Mouse (Mus musculus): ENCODE measurements around the gene Gzmf. TPM values are rescaled to one million over a fixed set of nuclear protein-coding genes. Genes with fewer than 3 reads are reported as not detected.

Gzmf gene
- polyA plus RNA-seq (2012; rRNA removed), result not detected in 2 replicates

GRCm38 (mm10) chr14:56211317-56211716 is at the start of gene Gzmf:
TSS of gene Gzmf (minus strand) at chr14:56211417.
- no peak for DNase-seq (ENCODE audit: low read depth)
- no peak for TF ChIP-seq POLR2A (IDR thresholded peaks at IDR 0.05; ENCODE audit: borderline replicate concordance, extremely low read depth, insufficient read depth, insufficient read length, poor library complexity, severe bottlenecking)
- no peak for TF ChIP-seq CTCF (IDR thresholded peaks at IDR 0.05; ENCODE audit: borderline replicate concordance, extremely low read depth, insufficient read depth, insufficient read length)

- no peak for DNase-seq (ENCODE audit: low read depth)
Observed at GRCm38 (mm10) chr14:56240409-56240808, 29.2 kb upstream of the Gzmf start.

GRCm38 (mm10) chr14:56234556-56234955 is 23.3 kb upstream of the Gzmf start, which contains the start of gene Gzmc:
TSS of gene Gzmc (minus strand) at chr14:56234656.
- TF ChIP-seq CTCF (IDR thresholded peaks at IDR 0.05; ENCODE audit: borderline replicate concordance, extremely low read depth, insufficient read depth, insufficient read length) (no peak), POLR2A (IDR thresholded peaks at IDR 0.05; ENCODE audit: borderline replicate concordance, extremely low read depth, insufficient read depth, insufficient read length, poor library complexity, severe bottlenecking) (no peak)
- DNase-seq (ENCODE audit: low read depth), result no peak

More at GRCm38 (mm10) chr14:56240409-56240808, 29.2 kb upstream of the Gzmf start:
- no peak for TF ChIP-seq POLR2A (IDR thresholded peaks at IDR 0.05; ENCODE audit: borderline replicate concordance, extremely low read depth, insufficient read depth, insufficient read length, poor library complexity, severe bottlenecking)
- TF ChIP-seq CTCF (IDR thresholded peaks at IDR 0.05; ENCODE audit: borderline replicate concordance, extremely low read depth, insufficient read depth, insufficient read length), result peak; percentile 7; the same call in 1 of the 2 replicates

GRCm38 (mm10) chr14:56205613-56206012 is 5.6 kb downstream of the Gzmf start:
- TF ChIP-seq POLR2A (IDR thresholded peaks at IDR 0.05; ENCODE audit: borderline replicate concordance, extremely low read depth, insufficient read depth, insufficient read length, poor library complexity, severe bottlenecking) (no peak), CTCF (IDR thresholded peaks at IDR 0.05; ENCODE audit: borderline replicate concordance, extremely low read depth, insufficient read depth, insufficient read length) (no peak)
- no peak for DNase-seq (ENCODE audit: low read depth)

- peak; percentile 56 for TF ChIP-seq CTCF (IDR thresholded peaks at IDR 0.05; ENCODE audit: borderline replicate concordance, extremely low read depth, insufficient read depth, insufficient read length)
- DNase-seq (ENCODE audit: low read depth), result peak; percentile 38
Observed at GRCm38 (mm10) chr14:56205021-56205420, 6.2 kb downstream of the Gzmf start.

- TF ChIP-seq CTCF (IDR thresholded peaks at IDR 0.05; ENCODE audit: borderline replicate concordance, extremely low read depth, insufficient read depth, insufficient read length) (peak; percentile 81; the same call in 1 of the 2 replicates), POLR2A (IDR thresholded peaks at IDR 0.05; ENCODE audit: borderline replicate concordance, extremely low read depth, insufficient read depth, insufficient read length, poor library complexity, severe bottlenecking) (no peak)
- peak; percentile 55 for DNase-seq (ENCODE audit: low read depth)
Observed at GRCm38 (mm10) chr14:56203975-56204374, 7.2 kb downstream of the Gzmf start.

- TF ChIP-seq CTCF (IDR thresholded peaks at IDR 0.05; ENCODE audit: borderline replicate concordance, extremely low read depth, insufficient read depth, insufficient read length) (no peak), POLR2A (IDR thresholded peaks at IDR 0.05; ENCODE audit: borderline replicate concordance, extremely low read depth, insufficient read depth, insufficient read length, poor library complexity, severe bottlenecking) (no peak)
- no peak for DNase-seq (ENCODE audit: low read depth)
Observed at GRCm38 (mm10) chr14:56186946-56187345, 24.3 kb downstream of the Gzmf start.

GRCm38 (mm10) chr14:56186521-56186920 is 24.7 kb downstream of the Gzmf start:
- DNase-seq (ENCODE audit: low read depth), result no peak
- TF ChIP-seq POLR2A (IDR thresholded peaks at IDR 0.05; ENCODE audit: borderline replicate concordance, extremely low read depth, insufficient read depth, insufficient read length, poor library complexity, severe bottlenecking), result no peak
- TF ChIP-seq CTCF (IDR thresholded peaks at IDR 0.05; ENCODE audit: borderline replicate concordance, extremely low read depth, insufficient read depth, insufficient read length), result no peak

- TF ChIP-seq CTCF (IDR thresholded peaks at IDR 0.05; ENCODE audit: borderline replicate concordance, extremely low read depth, insufficient read depth, insufficient read length), result peak; percentile 68
- peak; percentile 55 for DNase-seq (ENCODE audit: low read depth)
Observed at GRCm38 (mm10) chr14:56177651-56178050, 33.6 kb downstream of the Gzmf start.

- no peak for DNase-seq (ENCODE audit: low read depth)
- TF ChIP-seq POLR2A (IDR thresholded peaks at IDR 0.05; ENCODE audit: borderline replicate concordance, extremely low read depth, insufficient read depth, insufficient read length, poor library complexity, severe bottlenecking), result no peak
- no peak for TF ChIP-seq CTCF (IDR thresholded peaks at IDR 0.05; ENCODE audit: borderline replicate concordance, extremely low read depth, insufficient read depth, insufficient read length)
Observed at GRCm38 (mm10) chr14:56174499-56174898, 36.7 kb downstream of the Gzmf start, which contains the start of gene Gzmn. TSS of gene Gzmn (minus strand) at chr14:56174599.

GRCm38 (mm10) chr14:56173396-56173795 is 37.8 kb downstream of the Gzmf start:
- DNase-seq (ENCODE audit: low read depth), result no peak
- TF ChIP-seq POLR2A (IDR thresholded peaks at IDR 0.05; ENCODE audit: borderline replicate concordance, extremely low read depth, insufficient read depth, insufficient read length, poor library complexity, severe bottlenecking) (no peak), CTCF (IDR thresholded peaks at IDR 0.05; ENCODE audit: borderline replicate concordance, extremely low read depth, insufficient read depth, insufficient read length) (no peak)

- TF ChIP-seq POLR2A (IDR thresholded peaks at IDR 0.05; ENCODE audit: borderline replicate concordance, extremely low read depth, insufficient read depth, insufficient read length, poor library complexity, severe bottlenecking) (no peak), CTCF (IDR thresholded peaks at IDR 0.05; ENCODE audit: borderline replicate concordance, extremely low read depth, insufficient read depth, insufficient read length) (no peak)
Observed at GRCm38 (mm10) chr14:56172744-56173143, 38.5 kb downstream of the Gzmf start.

More at GRCm38 (mm10) chr14:56172744-56173143, 38.5 kb downstream of the Gzmf start:
- DNase-seq (ENCODE audit: low read depth), result no peak

All from brain, embryonic 14.5 days (tissue).